8 mouse cellular contexts compared by ENCODE assay signal in genomic region chr15:82346580-82347302, GRCm38 (mm10). TPM values are rescaled to one million over a fixed set of nuclear protein-coding genes. Genes with fewer than 3 reads are reported as not detected.
A peak's percentile ranks its signal among the peaks of the same experiment; 100 is the strongest.
DNase-seq lines count a peak whose midpoint lies in the region; ATAC-seq and TF ChIP-seq lines count a peak whose summit lies in the region.

No protein-coding gene starts in this region.

- H3K36me3 ChIP-seq in lung, embryonic 14.5 days (ENCODE audit: insufficient read depth): peaks cover 41% of the 10 kb centered on the region
- peaks cover 49% of the 10 kb centered on the region for H3K36me3 ChIP-seq in embryonic facial prominence, embryonic 14.5 days (ENCODE audit: control insufficient read depth, insufficient read depth, low read length)
- peaks cover 35% of the 10 kb centered on the region for H3K36me3 ChIP-seq in intestine, postnatal 0 days (ENCODE audit: control insufficient read depth, insufficient read depth)

- no peak for ATAC-seq in lung, embryonic 14.5 days (ENCODE audit: insufficient read depth)
- no peak for ATAC-seq in embryonic facial prominence, embryonic 14.5 days (ENCODE audit: low read depth)
- no peak for ATAC-seq in intestine, postnatal 0 days

- H3K9ac ChIP-seq in lung, embryonic 14.5 days: peak overlapping the region; percentile 62
- peak overlapping the region; percentile 79 for H3K9ac ChIP-seq in embryonic facial prominence, embryonic 14.5 days (ENCODE audit: low read depth, low read length)
- peak overlapping the region; percentile 57; the same call in 1 of the 2 replicates for H3K9ac ChIP-seq in intestine, postnatal 0 days (ENCODE audit: low read depth, low read length)

- no peaks in the 10 kb centered on the region for H3K27me3 ChIP-seq in lung, embryonic 14.5 days (ENCODE audit: insufficient read depth, low read length)
- H3K27me3 ChIP-seq in embryonic facial prominence, embryonic 14.5 days (replicated peaks; ENCODE audit: control insufficient read depth, insufficient read depth, low read length): no peaks in the 10 kb centered on the region
- no peaks in the 10 kb centered on the region for H3K27me3 ChIP-seq in intestine, postnatal 0 days (replicated peaks; ENCODE audit: control insufficient read depth, insufficient read depth, low read length)

- H3K9me3 ChIP-seq in lung, embryonic 14.5 days (ENCODE audit: low read depth, low read length): no peaks in the 10 kb centered on the region
- no peaks in the 10 kb centered on the region for H3K9me3 ChIP-seq in embryonic facial prominence, embryonic 14.5 days (ENCODE audit: control insufficient read depth, low read length)
- no peaks in the 10 kb centered on the region for H3K9me3 ChIP-seq in intestine, postnatal 0 days (ENCODE audit: control insufficient read depth)

- H3K4me3 ChIP-seq in lung, embryonic 14.5 days (ENCODE audit: low read depth, low read length): peak overlapping the region; percentile 58
- H3K4me3 ChIP-seq in embryonic facial prominence, embryonic 14.5 days (ENCODE audit: low read depth, low read length): peak overlapping the region; percentile 71
- H3K4me3 ChIP-seq in intestine, postnatal 0 days (ENCODE audit: low read depth, low read length): peak overlapping the region; percentile 60
- H3K4me3 ChIP-seq in olfactory bulb, adult 2 months (ENCODE audit: insufficient read depth, low read depth, low read length): peak overlapping the region; percentile 72

- peak; percentile 28 for TF ChIP-seq CTCF in lung, embryonic 14.5 days (IDR thresholded peaks at IDR 0.05; ENCODE audit: low read depth)
- TF ChIP-seq CTCF in intestine, postnatal 0 days (IDR thresholded peaks at IDR 0.05; ENCODE audit: low read depth): peak; percentile 48
- TF ChIP-seq CTCF in olfactory bulb, adult 2 months (IDR thresholded peaks at IDR 0.05; ENCODE audit: insufficient read depth, low read depth, low read length): no peak

- peak overlapping the region; percentile 42; the same call in 1 of the 2 replicates for H3K27ac ChIP-seq in lung, embryonic 14.5 days (ENCODE audit: low read depth)
- H3K27ac ChIP-seq in embryonic facial prominence, embryonic 14.5 days (replicated peaks; ENCODE audit: low read depth, low read length): peak overlapping the region; percentile 75
- H3K27ac ChIP-seq in intestine, postnatal 0 days (ENCODE audit: low read depth, low read length): peak overlapping the region; percentile 87
- peak overlapping the region; percentile 53 for H3K27ac ChIP-seq in olfactory bulb, adult 2 months (ENCODE audit: insufficient read depth, low read depth, low read length)

- H3K4me1 ChIP-seq in lung, embryonic 14.5 days (ENCODE audit: insufficient read depth): peaks cover 3% of the 10 kb centered on the region; the same call in 1 of the 2 replicates
- H3K4me1 ChIP-seq in embryonic facial prominence, embryonic 14.5 days (ENCODE audit: control insufficient read depth, insufficient read depth, low read length): peaks cover 16% of the 10 kb centered on the region
- H3K4me1 ChIP-seq in intestine, postnatal 0 days (replicated peaks; ENCODE audit: control insufficient read depth, insufficient read depth, low read length): peaks cover 29% of the 10 kb centered on the region
- H3K4me1 ChIP-seq in olfactory bulb, adult 2 months (ENCODE audit: control insufficient read depth, insufficient read depth, low read length): peaks cover 17% of the 10 kb centered on the region

- 43% methylated on average over 14 of the region's 14 CpGs for WGBS in lung, embryonic 14.5 days
- 54% methylated on average over 14 of the region's 14 CpGs for WGBS in embryonic facial prominence, embryonic 14.5 days
- 27% methylated on average over 14 of the region's 14 CpGs for WGBS in intestine, postnatal 0 days
- 19% methylated on average over 14 of the region's 14 CpGs for WGBS in olfactory bulb, adult 2 months

- peak; percentile 20 for DNase-seq in lung, embryonic 14.5 days
- no peak for DNase-seq in lung, postnatal 36 days
- no peak for DNase-seq in embryonic facial prominence, embryonic 14.5 days (ENCODE audit: low spot score)
- DNase-seq in gastrocnemius, postnatal 36 days: no peak
- no peak for DNase-seq in cerebellum, adult 11-12 months
- no peak for DNase-seq in right cerebral cortex, adult 18-20 months

- intact Hi-C loops in gastrocnemius, postnatal 36 days (cut with DNase I): loop anchor here (10.0 kb wide), 1 partner anchor 182 kb away; no protein-coding TSS in a partner anchor

- TF ChIP-seq POLR2A in olfactory bulb, adult 2 months (IDR thresholded peaks at IDR 0.05; ENCODE audit: insufficient read depth, low read depth, low read length): no peak

- H3K4me2 ChIP-seq in lung, embryonic 14.5 days: peak overlapping the region; percentile 87
- H3K4me2 ChIP-seq in embryonic facial prominence, embryonic 14.5 days (ENCODE audit: low read depth, low read length): peak overlapping the region; percentile 96
- peak overlapping the region; percentile 67 for H3K4me2 ChIP-seq in intestine, postnatal 0 days (replicated peaks; ENCODE audit: low read depth)

RNA-seq across cellular contexts. Expression of gene Ndufa6, which starts 7.4 kb away (rescaled TPM):
- polyA plus RNA-seq in lung, embryonic 14.5 days (2014; fragmentation: Nextera tagmentation; extraction: Ambion mirVana): 289 and 322 TPM in 2 replicates
- polyA plus RNA-seq in embryonic facial prominence, embryonic 14.5 days (2014; fragmentation: Nextera tagmentation; extraction: Ambion mirVana): 325 and 390 TPM in 2 replicates
- polyA plus RNA-seq in intestine, postnatal 0 days (2015; fragmentation: Nextera tagmentation; extraction: Ambion mirVana): 830 and 832 TPM in 2 replicates
- not detected in 2 replicates for polyA plus RNA-seq in olfactory bulb, adult 2 months (2012; ENCODE audit: insufficient read depth, insufficient read length, low replicate concordance, missing spikeins)
- 100 to 1,000 TPM; 440 to 476 TPM for total RNA-seq in gastrocnemius, postnatal 36 days (2021)

RNA-seq across cellular contexts. Expression of gene Smdt1, which starts 8.0 kb away (rescaled TPM):
- polyA plus RNA-seq in lung, embryonic 14.5 days (2014; fragmentation: Nextera tagmentation; extraction: Ambion mirVana): 218 and 226 TPM in 2 replicates
- 242 and 262 TPM in 2 replicates for polyA plus RNA-seq in embryonic facial prominence, embryonic 14.5 days (2014; fragmentation: Nextera tagmentation; extraction: Ambion mirVana)
- 448 and 457 TPM in 2 replicates for polyA plus RNA-seq in intestine, postnatal 0 days (2015; fragmentation: Nextera tagmentation; extraction: Ambion mirVana)
- not detected in 2 replicates for polyA plus RNA-seq in olfactory bulb, adult 2 months (2012; ENCODE audit: insufficient read depth, insufficient read length, low replicate concordance, missing spikeins)
- total RNA-seq in gastrocnemius, postnatal 36 days (2021): 100 to 1,000 TPM; 116 to 123 TPM

RNA-seq across cellular contexts. Expression of gene Pheta2, which starts 8.0 kb away (rescaled TPM):
- polyA plus RNA-seq in lung, embryonic 14.5 days (2014; fragmentation: Nextera tagmentation; extraction: Ambion mirVana): 13.8 and 14.4 TPM in 2 replicates
- 12.9 and 15.3 TPM in 2 replicates for polyA plus RNA-seq in embryonic facial prominence, embryonic 14.5 days (2014; fragmentation: Nextera tagmentation; extraction: Ambion mirVana)
- polyA plus RNA-seq in intestine, postnatal 0 days (2015; fragmentation: Nextera tagmentation; extraction: Ambion mirVana): 5.4 and 5.5 TPM in 2 replicates
- not detected in 2 replicates for polyA plus RNA-seq in olfactory bulb, adult 2 months (2012; ENCODE audit: insufficient read depth, insufficient read length, low replicate concordance, missing spikeins)
- total RNA-seq in gastrocnemius, postnatal 36 days (2021): under 1 TPM; 0.37 to 0.51 TPM

RNA-seq across cellular contexts. Expression of gene Naga, which starts 8.0 kb away (rescaled TPM):
- polyA plus RNA-seq in lung, embryonic 14.5 days (2014; fragmentation: Nextera tagmentation; extraction: Ambion mirVana): 40.3 and 45.9 TPM in 2 replicates
- polyA plus RNA-seq in embryonic facial prominence, embryonic 14.5 days (2014; fragmentation: Nextera tagmentation; extraction: Ambion mirVana): 55.7 and 65.8 TPM in 2 replicates
- 1,439 and 1,503 TPM in 2 replicates for polyA plus RNA-seq in intestine, postnatal 0 days (2015; fragmentation: Nextera tagmentation; extraction: Ambion mirVana)
- not detected in 2 replicates for polyA plus RNA-seq in olfactory bulb, adult 2 months (2012; ENCODE audit: insufficient read depth, insufficient read length, low replicate concordance, missing spikeins)
- total RNA-seq in gastrocnemius, postnatal 36 days (2021): 10 to 100 TPM; 10.3 to 13.2 TPM

RNA-seq across cellular contexts. Expression of gene Cyp2d22, which starts 33.3 kb away (rescaled TPM):
- polyA plus RNA-seq in lung, embryonic 14.5 days (2014; fragmentation: Nextera tagmentation; extraction: Ambion mirVana): 4.1 and 5.5 TPM in 2 replicates
- 5.4 and 5.6 TPM in 2 replicates for polyA plus RNA-seq in embryonic facial prominence, embryonic 14.5 days (2014; fragmentation: Nextera tagmentation; extraction: Ambion mirVana)
- 5.7 and 7.6 TPM in 2 replicates for polyA plus RNA-seq in intestine, postnatal 0 days (2015; fragmentation: Nextera tagmentation; extraction: Ambion mirVana)
- not detected in 2 replicates for polyA plus RNA-seq in olfactory bulb, adult 2 months (2012; ENCODE audit: insufficient read depth, insufficient read length, low replicate concordance, missing spikeins)
- 10 to 100 TPM; 12.3 to 16.7 TPM for total RNA-seq in gastrocnemius, postnatal 36 days (2021)
